Mouse (Mus musculus) layer of hippocampus, postnatal 36 days (tissue): ENCODE measurements around the gene Slc4a5. TPM values are rescaled to one million over a fixed set of nuclear protein-coding genes. Genes with fewer than 3 reads are reported as not detected.
"Not testable (repeated sequence)": the region's sequence is repeated elsewhere in the genome, so short reads cannot be mapped to it uniquely, and the experiment has no call there.

ENCODE experiments used
- DNase-seq, 2 experiments: peaks; one replicate each; pipeline ENCODE4 v3.0.0; 2022
- total RNA-seq, 2 experiments: library from RNA; stranded (reverse); gene quantifications; 2 replicates each; pipeline ENCODE4 v1.2.3; 2021

Gene Slc4a5
- total RNA-seq, 2 experiments from 2014 or later = 0.57 to 2.8 TPM

DNA sequence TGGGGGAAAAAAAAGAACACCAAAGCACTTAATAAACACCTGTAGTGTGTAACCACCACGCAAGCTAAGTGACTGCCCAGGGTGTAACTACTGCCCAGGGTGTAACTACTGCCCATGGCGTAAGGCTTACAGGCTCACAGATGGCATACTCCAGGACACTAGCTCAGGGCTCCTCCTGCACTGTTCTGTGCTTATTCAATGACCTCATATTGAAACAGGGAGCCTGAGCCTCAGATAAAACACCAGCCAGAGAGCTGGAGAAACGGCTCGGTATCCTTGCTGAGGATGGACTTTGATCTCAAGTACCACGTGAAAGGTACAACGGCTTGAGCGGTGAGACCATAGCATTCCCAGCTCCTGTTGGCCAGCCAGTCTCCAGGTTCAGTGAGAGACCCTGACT is 92.4 kb downstream of the Slc4a5 start:
- DNase-seq = no peak

DNA sequence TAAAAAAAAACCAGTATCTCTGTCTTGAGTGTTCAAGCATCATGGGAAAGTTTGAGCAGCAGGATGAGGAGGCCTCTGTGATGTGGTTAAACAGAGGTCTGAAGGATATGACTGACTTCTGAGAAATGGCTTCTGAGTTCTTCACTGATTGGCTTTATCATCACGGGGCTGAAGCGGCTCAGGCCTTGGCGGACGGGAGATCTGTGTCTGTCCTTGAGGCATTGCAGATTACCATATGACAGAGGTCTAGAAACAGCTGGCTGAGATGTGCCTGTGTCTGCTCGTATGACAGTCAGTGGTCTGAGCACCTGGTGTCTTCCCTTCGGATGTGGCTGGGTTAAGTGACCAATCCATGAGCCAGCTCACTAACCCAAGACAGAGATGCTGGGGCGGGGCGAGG is 92.9 kb downstream of the Slc4a5 start:
- no peak for DNase-seq

DNA sequence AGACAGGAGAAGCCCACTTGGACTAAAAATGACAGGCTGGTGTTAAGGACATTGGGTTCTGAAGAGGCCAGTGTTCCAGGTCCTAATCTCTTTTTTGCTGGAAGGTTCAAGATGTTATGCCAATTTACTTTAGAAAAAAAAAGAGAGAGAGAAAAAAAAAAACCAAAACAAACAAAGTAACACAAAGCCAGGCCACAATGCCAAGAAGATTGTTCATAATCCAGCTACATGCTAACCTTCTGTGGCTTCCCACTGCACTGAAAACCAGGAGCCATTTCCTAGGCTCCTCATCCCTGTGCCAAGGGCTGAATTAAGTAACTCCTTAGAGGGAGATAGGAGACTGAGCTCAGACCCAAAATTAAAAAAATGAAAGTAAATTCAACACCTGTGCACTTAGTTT is 95.7 kb downstream of the Slc4a5 start:
- no peak for DNase-seq

DNA sequence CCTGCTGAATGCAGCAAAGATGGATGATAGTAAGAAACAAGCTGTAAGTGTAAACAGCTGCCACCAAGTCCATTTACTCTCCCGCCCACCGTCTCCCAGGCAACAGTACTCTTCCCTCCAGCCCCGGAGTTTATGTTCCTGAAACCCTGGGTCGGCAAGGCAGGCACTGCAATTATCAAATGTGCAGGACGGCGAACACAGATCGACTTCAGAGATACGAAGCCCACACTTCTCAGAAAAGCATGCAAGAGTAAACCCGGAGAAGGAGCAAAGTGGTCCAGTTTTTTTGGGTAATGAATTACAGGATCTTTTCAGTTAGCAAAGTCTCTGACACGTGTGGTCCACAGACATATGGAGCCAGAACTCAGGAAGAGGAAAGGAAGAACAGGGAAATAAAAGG is 96.4 kb downstream of the Slc4a5 start:
- DNase-seq = no peak

DNA sequence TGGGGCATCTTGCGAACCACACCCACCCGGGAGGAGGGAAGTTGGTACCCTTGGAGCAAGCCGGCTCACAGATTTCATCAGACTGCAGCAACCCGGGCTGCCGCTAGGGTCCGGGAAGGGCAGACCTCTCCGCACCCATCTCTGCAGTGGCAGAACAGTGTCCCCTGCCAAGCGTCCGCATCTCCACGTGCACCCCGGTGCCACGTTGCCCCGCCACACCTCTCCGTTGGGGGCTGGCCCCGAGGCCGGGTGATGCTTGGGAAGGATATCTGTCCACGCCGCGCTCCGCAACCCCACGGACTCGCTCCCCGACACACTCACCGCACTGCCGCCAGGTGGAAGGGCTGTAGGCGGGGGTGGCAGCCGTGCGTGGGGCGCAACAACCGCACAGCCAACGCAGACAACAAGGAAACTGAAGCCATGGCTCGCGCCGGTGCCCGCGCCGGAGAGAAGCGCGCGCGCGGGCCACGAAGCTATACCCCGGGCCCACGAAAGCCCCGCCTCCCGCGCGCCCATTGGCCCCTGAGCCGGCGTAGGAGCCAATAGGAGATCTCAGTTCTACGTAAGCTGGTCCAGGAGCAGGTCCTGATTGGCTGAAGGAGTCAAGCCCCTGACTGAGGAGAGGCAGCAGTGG is 97.6 kb downstream of the Slc4a5 start:
- peak; percentile 86 to 88 for DNase-seq

DNA sequence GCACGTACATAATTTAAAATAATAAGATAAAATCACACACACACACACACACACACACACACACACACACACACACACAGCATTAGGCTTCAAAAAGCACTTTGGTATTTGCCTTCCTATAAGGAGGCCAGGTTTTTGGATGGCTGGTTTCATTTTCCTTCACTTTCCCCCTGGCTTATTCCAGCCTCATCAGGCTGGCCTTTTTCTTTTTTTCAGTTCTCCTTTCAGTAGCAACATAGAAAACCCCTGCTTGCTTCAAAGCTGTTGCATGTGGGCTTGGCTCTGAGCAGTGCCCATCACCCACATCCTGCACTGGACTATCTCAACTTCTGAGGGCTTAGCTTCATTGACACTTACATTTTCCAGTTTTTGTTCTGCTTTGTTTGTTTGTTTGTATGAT is 102.3 kb downstream of the Slc4a5 start:
- no peak for DNase-seq

DNA sequence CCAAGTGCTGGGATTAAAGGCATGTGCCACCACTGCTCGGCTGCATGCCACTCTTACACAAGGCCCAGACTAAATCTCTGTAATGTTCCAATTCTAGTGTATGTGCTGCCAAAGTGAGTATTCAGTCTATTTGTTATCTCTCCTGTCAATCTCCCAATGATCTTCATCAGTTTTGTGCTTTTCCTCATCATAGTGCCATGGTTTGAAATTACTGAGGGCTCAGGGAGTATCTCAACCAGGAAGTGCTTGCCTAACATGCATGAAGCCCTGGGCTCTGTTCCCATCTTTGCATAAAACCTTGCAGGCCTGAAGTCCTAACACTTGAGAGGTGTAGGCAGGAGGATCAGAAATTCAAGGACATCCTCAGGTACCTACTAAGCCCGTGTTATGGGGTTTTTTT is 103.2 kb downstream of the Slc4a5 start:
- DNase-seq = no peak

DNA sequence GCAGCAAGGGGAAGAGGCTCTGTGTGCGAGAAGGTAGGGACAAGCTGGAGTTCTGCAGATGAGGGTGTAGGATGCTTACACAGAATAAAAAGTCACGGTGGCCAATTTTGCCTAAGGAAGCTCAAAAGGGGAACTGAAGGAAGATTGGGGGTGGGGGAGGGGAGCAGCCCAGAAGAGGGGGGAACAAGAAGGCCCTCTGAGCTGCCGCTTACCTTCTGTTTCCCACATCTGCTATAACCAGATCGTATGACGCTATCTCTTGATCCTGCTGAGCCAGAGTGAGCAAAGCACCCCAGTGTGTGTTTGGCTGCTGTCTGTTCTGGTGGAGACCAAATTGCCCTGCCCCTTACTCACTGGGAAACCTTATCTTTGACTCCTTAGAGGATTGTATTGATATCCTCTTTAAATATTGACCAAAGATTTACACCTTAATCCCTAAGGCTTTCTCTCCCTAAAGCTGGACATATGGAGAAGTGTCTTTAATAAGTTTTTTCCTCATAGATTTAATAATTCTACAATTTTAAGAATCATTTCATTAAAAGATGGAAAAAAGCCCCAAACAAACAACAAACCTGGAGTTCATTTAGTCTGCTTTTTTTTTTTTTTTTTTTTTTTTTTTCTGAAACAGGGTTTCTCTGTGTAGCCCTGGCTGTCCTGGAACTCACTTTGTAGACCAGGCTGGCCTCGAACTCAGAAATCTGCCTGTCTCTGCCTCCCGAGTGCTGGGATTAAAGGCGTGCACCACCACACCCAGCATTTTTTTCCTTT is 104.2 kb downstream of the Slc4a5 start:
- no peak for DNase-seq

DNA sequence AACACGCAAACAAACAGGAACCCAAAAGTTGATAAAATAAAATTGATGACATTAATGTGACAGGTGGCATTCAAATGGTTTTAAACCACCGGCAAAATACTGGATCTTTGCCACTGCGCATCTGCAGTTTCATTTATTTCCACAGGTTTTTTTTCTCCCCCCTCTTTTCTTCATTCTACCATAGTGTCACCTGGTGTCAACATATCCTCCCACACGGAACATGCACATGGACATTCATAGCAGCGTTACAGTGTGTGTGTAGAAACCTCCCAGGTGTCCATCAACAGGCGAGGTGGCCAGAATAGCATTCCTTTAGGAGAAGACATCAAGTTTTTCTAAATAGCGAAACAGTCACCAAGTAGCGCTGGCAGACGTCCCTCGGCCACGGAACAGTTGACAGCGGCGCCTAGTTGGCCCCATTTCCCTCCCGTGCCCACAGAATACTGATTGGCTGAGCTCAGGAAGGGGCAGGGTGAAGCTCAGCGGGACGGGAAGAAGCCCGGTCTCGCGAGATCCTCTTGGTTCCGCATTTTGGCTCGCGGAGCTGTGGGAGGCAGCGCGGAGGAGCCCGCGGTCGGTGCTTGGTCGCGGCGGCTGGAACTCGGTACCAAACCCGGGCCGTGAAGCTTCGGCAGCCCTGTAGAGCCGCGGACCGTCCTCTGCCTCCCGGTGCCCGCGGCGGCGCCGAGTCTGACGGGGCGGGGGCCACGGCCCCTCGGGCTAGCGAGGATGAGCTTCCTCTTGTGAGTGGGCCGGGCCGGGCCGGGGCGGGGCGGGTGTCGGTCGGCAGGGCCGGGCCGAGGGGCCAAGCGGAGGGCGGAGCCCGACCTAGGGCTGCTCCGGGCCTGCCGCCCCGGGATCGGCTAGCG is 106.1 kb downstream of the Slc4a5 start, which contains the start of the genes Mthfd2 and Mob1a:
TSS of gene Mthfd2 (minus strand) at position 384 of the 869 bp plus-strand sequence.
TSS of gene Mob1a (plus strand) at position 492 of the 869 bp plus-strand sequence.
- DNase-seq = peak; percentile 92 to 93

DNA sequence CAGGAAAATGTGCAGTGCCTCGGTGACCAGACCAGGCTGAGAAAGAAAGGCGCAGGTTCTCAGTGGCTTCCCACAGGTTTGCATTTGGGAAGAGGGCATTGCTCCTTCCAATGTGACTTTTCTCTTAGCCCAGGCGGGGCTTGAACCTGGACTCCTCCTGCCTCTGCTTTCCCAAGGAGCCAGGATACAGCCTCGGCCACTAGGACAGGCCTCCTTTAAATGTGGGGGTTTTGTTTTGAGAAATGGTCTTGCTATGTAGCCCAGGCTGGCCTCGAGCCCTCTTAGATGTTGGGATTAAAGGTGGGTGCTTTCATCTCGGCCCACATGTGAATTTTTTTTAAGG is 106.7 kb downstream of the Slc4a5 start:
- DNase-seq = no peak

DNA sequence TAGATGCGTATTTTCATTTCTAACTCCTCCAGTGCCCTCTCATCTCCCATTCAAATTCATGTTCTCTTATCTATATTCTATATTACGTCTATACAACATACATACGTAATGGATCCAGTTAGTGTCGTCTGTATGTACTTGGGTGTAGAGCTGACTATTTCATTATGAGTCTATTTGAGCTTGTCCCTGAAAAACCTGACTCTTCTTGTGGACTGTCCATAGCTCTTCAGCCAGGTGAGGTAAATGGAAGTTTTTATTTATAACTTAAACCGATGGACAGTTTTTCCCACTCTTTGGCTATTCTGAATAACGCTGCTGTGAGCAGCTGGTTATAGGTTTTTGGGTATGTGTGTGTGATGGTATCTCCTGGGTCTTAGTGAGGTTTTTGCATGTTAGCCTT is 107.1 kb downstream of the Slc4a5 start:
- no peak for DNase-seq

DNA sequence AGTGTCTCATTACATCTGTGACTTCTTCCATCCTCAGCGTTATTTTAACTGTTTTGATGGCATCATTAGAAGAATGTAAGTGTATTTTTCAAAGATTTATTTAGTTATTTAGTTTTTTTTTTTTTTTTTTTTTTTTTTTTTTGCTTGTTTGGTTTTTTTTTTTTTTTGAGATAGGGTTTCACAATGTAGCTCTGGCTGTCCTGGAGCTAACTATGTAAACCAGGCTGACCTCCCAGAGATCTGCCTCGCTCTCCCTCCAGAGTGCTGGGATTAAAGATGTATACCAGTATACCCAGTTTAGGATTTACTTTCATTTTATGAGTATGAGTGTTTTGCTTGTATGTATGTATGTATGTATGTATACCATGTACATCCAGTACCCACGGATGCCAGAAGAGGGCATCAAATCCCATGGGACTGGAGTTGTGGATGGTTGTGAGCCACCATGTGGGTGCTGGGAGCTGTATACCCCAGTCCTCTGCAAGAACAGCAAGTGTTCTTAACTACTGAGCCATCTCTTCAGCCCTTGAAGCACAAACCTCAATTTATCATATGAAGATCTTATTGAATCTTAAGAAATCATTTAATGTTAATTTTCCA is 108.1 kb downstream of the Slc4a5 start:
- DNase-seq = no peak

DNA sequence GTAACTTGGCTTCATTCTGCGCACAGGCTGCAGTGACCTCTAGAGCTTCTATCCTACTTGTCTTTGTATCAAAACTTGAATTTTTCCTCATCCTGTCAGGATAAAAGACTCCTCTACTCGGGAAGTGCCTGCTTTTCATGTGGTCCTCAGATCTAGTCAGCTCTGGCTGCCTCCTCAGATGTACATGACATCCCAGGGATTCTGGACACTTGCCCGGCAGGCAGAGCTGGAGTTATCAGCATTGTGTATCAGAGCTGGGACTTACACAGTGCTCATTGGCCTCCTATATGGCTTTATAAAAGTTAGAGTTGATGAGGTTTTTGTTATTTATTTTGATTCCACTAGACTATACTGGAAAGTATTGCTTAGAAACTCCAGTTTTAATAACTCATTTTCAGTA is 121.8 kb downstream of the Slc4a5 start:
- no peak for DNase-seq

DNA sequence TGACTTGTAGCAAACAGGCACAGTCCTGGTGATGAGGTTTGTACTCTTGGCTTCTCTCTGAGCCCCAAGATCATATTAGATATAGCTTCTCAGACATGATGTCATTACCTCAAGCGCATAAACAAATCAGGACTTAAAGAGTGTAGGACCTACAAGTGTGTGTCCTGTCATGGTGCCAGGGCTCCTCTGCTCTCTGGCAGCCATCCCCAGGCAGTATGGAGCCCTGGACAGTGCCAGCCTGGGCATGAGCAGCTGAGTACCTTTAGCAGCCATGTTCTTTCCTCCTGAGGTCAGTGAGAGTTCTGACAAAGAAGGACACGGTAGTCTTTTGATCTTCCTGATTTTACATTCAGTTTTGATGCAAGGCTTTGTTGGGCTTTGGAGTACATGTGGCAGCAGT is 123.3 kb downstream of the Slc4a5 start:
- DNase-seq = no peak

DNA sequence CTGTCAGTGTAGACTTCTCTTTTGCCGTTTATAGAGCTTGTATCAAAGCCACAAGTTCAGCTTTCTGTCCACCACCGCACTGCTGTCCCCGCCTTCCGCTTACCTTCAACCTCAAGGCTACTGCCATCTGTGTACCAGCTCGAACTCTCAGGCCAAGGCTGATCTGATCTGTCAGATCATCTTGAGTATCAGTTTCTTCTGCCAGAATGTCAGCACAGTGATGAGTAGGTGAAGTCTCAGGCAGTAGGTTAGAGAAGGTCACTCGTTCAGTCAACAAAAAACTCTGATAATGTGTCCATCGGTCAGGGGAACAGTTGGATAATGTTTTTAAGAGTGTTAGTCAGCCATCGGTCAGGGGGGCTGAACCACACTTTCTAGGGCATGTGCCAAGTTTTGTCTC is 125.7 kb downstream of the Slc4a5 start:
- not testable (repeated sequence) for DNase-seq

DNA sequence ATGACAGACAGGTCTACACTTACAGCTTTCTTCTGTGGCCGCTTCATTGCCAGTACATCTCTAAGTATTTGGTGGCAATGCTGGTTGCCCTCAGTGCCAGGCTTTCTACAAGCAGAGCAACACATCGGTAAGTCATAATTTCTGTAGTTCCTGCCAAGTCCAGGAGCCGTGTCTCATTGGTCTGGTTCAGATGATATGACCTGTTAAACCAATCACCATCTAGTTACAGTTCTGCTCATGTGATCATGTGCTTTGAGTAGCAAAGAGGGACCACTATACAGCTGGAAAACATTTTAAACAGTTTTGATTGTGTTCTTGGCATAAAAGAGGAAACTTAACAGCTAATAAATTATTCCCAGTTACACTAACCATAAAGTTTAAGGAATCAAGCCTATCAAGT is 128.3 kb downstream of the Slc4a5 start:
- no peak for DNase-seq

DNA sequence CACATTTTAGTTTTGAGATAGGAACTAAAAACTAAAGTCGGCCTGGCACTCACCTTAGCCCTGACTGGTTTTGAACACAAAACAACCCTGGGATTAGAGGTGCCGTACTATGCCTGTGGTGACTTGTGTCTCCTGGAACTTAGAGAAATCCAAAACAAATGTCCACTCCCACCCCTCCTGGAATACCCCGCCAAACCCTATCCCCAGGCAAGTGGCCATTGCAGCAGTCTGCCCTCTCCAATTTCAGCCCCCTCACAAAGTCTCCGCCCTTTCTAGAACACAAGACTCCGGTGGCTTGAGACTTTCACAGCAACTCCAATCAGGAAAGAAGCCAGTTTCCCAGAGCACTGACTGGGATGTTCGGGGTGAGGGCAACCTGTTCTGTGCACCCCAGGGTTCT is 129.2 kb downstream of the Slc4a5 start, which contains the start of gene Bola3:
TSS of gene Bola3 (plus strand) at position 275 of the 400 bp plus-strand sequence.
- no peak for DNase-seq

DNA sequence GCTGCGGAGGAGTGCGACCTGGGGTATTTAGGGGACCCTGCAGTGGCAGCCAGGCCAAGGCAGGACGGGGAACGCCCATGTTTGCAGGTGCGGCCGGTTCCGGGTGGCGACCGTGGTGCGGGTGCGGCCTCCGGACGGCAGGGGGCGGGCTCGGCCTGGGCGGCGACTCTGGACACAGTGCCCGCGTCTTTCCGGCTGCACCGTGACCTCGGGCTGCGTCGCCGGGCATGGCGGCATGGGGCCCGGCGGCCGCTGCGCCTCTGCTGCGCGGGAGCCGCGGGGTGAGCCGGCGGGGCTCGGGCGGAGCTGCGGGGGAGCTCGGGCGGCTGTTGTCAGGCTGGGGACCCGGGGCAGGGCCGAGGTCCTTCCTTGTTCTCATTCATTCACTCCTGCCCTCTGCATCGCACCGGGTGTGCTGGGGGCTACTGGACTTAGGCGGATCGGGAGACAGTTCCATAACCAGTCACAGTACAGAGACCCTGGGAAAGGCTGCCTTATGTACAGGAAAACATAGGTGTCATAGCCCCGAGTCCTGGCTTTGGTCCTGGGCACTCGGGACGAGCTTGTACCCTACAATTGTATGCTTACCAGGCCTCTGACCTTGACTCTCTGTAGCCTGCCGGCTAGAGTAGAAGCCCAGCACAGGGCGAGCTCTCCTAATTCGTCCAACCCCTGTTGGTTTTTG is 129.8 kb downstream of the Slc4a5 start:
- DNase-seq = peak; percentile 85 to 89

DNA sequence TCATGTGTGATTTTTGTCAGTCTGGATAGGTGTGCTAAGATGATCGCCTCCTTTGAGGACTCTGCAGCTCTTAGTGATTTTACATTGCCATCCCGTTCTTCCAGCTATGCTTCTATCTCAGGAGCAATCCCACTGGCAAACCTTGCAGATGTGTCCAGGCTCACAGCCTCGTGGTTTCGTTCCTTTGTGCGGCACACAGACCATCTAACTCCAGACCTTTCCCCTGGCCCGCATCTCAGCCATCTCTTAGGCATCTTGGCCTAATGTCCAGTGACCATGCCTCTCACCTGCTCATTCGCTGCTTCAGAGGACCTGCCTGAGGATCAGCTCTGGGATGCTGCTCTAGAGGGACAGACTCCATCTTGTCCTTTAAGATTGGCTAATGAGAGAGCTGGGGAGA is 130.5 kb downstream of the Slc4a5 start:
- no peak for DNase-seq

DNA sequence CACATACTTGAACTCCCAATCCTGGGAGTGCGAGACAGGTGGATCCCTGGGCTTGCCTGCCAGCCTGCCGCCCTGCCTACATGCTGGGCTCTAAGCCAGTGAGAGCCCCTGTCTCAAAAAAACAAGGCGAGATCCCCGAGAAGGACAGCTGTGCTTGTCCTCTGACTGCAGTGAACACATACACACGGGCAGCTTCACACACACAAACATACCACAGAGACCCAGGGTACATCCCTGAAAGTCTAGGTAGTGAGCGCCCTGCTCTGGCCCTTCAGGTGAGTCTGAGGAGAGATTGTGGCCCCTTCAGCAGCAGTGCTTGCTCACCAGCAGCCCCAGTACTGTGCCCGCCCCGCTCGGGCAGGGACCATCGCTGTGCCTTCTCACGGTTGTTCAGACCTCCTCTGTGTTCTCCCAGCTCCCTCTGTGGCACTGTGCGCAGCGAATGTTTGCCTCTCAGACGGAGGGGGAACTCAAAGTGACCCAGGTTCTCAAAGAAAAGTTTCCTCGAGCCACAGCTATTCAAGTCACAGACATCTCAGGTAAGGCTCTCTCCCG is 131.3 kb downstream of the Slc4a5 start:
- no peak for DNase-seq

DNA sequence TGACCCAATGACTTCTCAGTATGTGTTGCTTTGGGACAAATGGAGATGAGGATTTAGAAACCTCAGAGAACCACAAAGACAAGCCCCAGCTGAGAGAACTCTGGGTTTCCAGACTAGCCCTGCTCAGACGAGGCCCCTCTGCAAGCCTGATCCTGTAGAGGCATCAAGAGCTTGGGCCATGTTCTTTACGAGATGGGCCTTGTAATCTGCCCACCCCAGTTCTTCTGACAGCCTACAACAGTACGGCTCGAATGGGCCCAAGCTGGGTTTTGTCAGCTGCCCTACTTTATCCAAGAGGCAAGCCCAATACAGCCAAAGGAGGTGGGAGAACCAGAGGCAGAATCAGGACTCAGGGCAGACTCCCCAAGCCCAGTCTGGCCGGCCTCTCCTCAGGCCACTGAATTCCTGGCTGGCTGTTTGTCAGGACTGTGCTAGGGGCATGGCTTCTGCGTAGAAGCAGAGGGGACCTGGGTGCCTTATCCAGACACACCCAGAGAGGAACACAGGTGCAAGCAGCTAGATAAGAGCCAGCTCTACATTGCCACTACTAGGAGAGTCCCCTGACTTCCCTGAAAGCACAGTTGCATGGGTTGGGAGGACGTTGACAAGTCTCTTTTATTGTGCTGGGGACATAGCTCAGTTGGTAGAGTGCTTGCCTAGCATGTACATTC is 132.0 kb downstream of the Slc4a5 start:
- DNase-seq = no peak
